ENCODE assay signal across 19 mouse cellular contexts in the genomic region with DNA sequence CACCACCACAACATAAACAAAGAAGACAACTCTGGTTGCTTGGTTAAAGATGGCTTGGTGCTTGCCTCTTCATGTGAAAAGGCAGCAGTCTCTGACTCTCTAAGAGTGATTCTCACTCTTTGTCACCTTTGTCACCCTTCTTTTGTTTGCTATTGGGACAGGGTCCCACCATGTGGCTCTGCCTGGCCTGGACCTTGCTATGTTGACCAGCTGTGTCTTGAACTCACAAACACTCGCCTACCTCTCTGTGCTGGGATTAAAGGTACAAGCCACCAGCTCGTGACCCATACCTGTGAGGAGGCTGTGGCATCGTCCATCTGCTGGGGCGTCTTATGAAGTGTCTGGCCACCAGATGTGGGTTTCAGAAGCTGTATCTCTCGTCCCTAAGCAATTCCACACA.
"Had no signal": no experiment of that assay in that cellular context is flagged by ENCODE, and none has a peak within 500 bp of the region (broad histone marks: within the 10 kb centered on the region; RNA-seq: fewer than 3 reads in every experiment).

No protein-coding gene starts in this region.

- H3K9ac ChIP-seq: liver, embryonic 13.5 days; midbrain, embryonic 12.5 days; midbrain, embryonic 15.5 days had no signal

- ATAC-seq: inflammation-experienced regulatory T-cells, adult 6 months; intestine, embryonic 16.5 days; midbrain, embryonic 15.5 days had no signal

- H3K4me2 ChIP-seq: liver, embryonic 13.5 days; midbrain, embryonic 12.5 days; midbrain, embryonic 15.5 days had no signal

- H3K4me3 ChIP-seq: liver, embryonic 13.5 days; midbrain, embryonic 12.5 days; midbrain, embryonic 15.5 days had no signal

- H3K9me3 ChIP-seq: liver, embryonic 13.5 days; midbrain, embryonic 12.5 days; midbrain, embryonic 15.5 days had no signal

- H3K27me3 ChIP-seq: midbrain, embryonic 12.5 days; midbrain, embryonic 15.5 days had no signal

- DNase-seq: kidney, adult 18-20 months; kidney, adult 9 months; kidney, postnatal 14 days; left cerebral cortex, postnatal 4 days; liver, embryonic 13.5 days; lung, adult 2 months; lung, postnatal 14 days; lung, postnatal 4 days; right cerebral cortex, adult 18-20 months; right cerebral cortex, postnatal 14 days; right cerebral cortex, postnatal 4 days; thymus, adult 2 months; thymus, postnatal 14 days; thymus, postnatal 4 days had no signal

- H3K4me1 ChIP-seq: midbrain, embryonic 12.5 days; midbrain, embryonic 15.5 days had no signal

- H3K27ac ChIP-seq: liver, embryonic 13.5 days; midbrain, embryonic 12.5 days; midbrain, embryonic 15.5 days; stomach, postnatal 0 days had no signal
